Mouse (Mus musculus) telencephalon, adult 2 months (tissue): ENCODE measurements at regions not wholly inside any gene's neighbourhood (a gene's known extent, or its start where the extent isn't known, plus 50 kb on each side); places are given as distances from the start of the nearest gene placed in this dataset.
"Not testable (repeated sequence)": the region's sequence is repeated elsewhere in the genome, so short reads cannot be mapped to it uniquely, and the experiment has no call there.

Experiments
- DNase-seq: peaks from one replicate; pipeline ENCODE4 v3.0.0-alpha.2; 2011; ENCODE audit warnings: low read depth, low spot score

DNA sequence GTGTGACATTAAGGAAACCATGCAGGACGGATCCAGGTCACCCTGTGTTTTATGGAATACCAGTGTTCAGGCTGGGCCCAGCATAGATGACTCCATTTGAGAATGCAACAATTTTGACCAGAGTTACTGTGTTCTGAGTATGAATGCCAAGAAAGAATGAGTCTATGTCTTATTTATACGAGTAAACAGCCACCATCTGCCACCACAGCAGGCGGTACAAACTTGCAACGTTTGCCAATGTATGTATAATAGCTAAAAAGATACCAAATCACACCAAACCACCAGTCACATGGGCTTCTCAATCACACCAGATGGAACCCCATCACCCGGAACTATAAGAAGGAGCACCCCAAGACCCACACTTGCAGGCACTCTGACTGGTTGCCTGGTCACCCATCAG lies 192.1 kb downstream of the Glrx3 start:
- DNase-seq = peak; percentile 58

GRCm38 (mm10) chr7:137648621-137649020 lies 211.2 kb downstream of the Glrx3 start:
- DNase-seq = no peak

- no peak for DNase-seq
Measured at GRCm38 (mm10) chr7:137649650-137650049, 212.2 kb downstream of the Glrx3 start.

DNA sequence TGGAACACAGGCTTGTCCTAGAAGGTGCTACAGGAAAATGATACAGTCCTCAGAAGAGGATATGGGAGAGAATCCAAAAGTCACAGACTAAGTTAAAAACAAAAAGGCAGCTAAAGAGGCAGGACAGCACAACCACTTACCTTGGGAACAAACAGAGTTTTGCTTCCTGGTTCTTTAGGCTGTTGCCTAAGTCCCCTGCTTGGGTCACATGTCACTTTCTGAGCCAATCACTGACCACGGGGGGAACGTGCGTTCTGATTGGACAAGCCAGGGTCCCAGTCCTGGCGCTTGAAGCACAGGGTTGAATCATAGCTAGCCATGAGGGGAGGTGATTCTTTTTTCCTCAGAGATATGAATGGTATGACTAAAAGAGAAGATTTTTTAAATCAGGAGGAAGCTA lies 216.4 kb downstream of the Glrx3 start:
- no peak for DNase-seq

- no peak for DNase-seq
Measured at GRCm38 (mm10) chr7:137667165-137667564, 229.8 kb downstream of the Glrx3 start.

DNA sequence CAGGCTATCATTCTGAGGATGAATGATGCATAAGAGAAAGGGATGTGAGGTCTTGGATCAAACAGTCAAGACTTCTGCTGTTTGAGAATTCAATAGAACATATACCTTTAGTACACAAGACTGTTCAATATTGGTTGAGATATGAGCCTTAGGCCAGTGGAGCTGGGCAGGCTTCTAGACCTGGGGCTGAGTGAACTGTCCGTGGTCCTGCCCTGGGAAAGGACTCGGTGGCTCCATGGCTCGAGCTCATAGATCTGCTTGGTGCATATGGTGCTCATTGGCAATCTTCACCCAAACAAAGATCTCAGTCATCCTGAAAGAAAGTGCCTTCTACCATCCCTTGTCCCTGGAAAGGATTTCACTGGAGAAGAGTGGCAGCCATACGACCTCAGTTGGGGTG lies 233.7 kb downstream of the Glrx3 start:
- no peak for DNase-seq

DNA sequence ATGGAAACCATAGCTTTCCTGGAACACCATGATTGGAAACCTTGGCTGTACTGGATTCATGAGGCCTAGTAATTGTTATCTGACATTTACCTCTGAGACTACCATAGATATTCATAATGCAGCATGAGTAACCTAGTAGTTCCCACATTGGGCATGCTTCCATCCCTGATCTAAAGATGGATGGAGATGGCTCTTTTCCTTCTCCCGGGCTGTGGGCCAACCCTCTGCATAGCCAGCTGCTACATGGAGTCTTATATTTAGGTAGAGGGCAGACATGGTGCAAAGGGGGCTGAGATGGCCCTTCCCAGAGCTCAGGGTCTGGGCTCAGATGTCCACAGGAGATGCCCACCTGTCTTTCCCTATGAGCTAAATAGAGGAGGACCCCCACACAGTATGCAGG lies 237.2 kb downstream of the Glrx3 start:
- DNase-seq = peak; percentile 67

GRCm38 (mm10) chr7:137675381-137675780 lies 238.0 kb downstream of the Glrx3 start:
- DNase-seq = peak; percentile 19

DNA sequence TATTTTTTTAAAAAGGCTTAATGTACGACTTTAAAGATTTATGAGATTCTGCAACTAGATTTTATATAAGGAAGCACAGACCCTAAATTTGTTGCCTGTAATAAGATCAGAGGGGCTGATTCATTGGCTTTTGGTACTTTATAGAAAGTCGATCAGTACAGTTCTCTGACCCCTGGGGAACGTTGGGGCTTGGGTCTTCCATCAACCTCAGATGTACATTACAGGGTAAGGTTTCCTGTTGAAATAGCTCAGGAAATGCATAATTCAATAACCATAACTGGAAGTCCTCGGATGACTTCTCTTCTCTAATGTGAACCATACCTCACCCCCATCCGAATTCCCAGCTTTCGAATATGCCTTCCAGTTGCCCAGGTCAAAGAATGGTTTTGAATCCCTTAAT lies 247.4 kb downstream of the Glrx3 start:
- no peak for DNase-seq

- DNase-seq = no peak
Measured at GRCm38 (mm10) chr7:137685320-137685719, 247.9 kb downstream of the Glrx3 start.

GRCm38 (mm10) chr7:137696831-137697230 lies 259.4 kb downstream of the Glrx3 start:
- no peak for DNase-seq

- not testable (repeated sequence) for DNase-seq
Measured at GRCm38 (mm10) chr7:137698501-137698900, 261.1 kb downstream of the Glrx3 start.

DNA sequence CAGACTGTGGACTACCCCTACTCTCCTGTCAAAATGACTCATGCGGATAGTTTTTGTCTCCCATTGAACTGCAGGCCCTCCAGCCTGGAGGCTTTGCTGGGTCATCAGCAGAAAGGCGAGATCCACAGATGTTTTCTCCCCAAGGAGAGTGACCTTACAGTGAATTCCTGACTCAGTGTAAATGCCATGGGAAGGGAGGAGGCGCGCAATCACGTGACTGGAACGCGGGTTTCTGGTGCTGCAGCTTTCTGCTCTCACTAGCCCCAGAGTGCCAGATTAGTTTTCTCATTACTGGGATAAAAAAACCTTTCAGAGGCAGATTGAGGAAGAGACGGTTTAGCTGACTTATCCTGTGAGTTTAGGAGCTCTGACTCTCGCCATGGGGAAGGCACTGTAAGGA lies 275.4 kb downstream of the Glrx3 start:
- no peak for DNase-seq

GRCm38 (mm10) chr7:137713856-137714255 lies 276.4 kb downstream of the Glrx3 start:
- no peak for DNase-seq

- DNase-seq = peak; percentile 28
Measured at GRCm38 (mm10) chr7:137714318-137714962, 277.0 kb downstream of the Glrx3 start.

DNA sequence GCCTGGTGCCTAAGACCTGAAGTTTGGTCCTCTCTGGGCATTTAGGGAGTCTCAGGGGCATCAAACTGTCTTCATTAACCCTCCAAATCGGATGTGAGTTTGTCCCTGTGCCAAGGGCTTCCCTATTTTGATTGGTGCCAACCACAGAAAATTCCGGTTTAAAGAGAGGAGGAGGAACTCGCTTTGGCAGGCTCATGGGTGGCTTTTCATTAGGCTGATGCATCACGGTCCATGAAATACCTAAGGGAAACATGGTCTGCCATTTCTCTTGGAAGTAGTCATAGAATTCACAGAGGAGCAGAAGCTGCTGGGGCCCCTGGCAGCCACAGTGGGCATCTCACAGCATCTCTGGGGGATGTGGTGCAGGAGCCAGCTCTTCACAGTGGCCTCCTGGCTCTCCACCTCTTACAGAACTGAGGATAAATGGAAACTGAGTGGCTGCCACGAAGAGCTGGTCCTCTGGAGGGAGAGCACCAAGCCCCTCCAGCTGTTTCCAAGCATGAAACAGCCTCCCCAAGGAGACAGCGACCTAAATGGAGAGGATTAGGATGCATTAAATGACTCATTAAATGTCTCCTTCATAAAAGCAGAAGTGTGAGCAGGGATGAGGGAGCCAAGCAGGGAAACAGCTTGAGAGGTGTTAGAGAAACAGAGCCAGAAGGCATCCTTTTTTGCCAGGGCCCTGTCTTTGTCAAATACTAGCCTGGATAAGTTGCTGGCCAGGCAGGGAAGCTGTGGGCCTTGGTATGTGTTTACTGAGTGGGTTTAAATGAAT lies 277.9 kb downstream of the Glrx3 start:
- DNase-seq = peak; percentile 44

- DNase-seq = peak; percentile 6
Measured at GRCm38 (mm10) chr7:137723361-137724040, 286.1 kb downstream of the Glrx3 start.

GRCm38 (mm10) chr7:137726031-137726430 lies 288.6 kb downstream of the Glrx3 start:
- DNase-seq = no peak

DNA sequence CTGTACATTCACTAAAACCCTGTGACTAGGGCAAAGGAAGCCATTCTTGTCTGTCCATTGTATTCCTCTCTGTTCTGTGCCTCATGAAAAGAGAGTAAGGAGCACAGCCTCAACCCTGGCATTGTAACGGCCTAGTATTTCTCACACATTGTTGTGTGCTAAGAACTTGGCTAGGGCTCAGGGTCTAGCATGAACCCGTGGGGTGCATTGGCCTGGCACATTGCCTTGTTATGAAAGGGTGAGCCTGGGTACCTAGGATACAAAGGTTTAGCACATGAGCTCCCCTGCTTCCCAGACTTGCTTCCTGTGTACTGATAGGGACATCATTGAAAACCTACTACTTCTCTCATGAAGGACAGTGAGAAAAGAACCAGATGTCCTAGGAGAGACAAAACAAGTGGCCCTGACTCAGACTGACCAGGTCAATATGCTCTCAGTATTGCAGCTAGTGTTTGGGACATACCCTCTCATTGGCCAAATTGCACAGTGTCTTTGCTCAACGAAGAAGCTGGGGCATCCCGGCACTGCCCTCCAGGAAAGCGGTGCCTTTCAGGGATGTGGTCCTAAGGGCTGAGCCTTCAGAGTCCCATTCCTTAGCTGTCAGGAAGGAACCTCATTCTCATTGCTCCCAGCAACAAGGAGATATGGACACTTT lies 298.6 kb downstream of the Glrx3 start:
- DNase-seq = no peak

- DNase-seq = no peak
Measured at GRCm38 (mm10) chr7:137741702-137742101, 304.3 kb downstream of the Glrx3 start.

DNA sequence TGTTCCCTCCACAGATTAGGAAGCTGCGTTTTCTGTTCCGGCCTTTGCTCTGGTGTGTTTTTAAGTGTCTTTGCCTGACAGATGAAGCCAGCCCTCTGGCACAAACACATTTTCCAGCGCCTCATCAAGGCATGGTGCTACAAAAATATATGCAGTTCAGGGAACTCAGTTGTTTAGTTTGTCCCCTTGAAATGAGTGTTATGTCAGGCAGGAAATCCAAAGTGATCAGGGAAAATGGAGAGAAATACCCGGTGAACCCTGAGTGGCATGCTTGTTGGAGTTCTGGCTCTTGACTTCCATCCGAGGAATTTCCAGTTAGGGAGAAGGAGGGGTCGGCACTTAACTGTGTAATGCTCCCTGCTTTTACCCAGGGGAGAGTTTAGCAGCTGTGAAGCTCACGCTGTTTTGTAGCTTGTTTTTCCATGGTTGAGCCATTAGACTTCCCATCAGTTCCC lies 304.9 kb downstream of the Glrx3 start:
- no peak for DNase-seq

DNA sequence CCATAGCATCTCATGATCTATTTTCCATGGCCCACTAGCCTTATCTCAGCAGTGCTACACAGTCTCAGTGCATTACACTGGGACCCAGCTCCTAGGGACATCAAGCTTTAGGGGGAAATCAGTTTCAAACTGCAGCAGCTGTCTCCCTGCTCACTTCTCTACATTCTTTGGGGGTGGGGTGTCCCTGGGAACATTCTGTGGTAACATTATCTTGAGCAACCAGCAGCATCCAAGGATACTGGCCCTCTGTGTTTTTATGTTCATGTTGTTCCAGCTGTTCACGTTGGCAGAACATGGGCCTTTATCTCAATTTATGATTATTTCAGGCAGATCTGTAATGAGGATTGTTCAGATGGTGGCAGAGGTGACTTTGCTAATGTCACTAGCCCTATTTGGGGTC lies 308.2 kb downstream of the Glrx3 start:
- no peak for DNase-seq
